Mouse (Mus musculus) midbrain, postnatal 0 days (tissue): ENCODE measurements at regions not wholly inside any gene's neighbourhood (a gene's known extent, or its start where the extent isn't known, plus 50 kb on each side); places are given as distances from the start of the nearest gene placed in this dataset.
"Not testable (repeated sequence)": the region's sequence is repeated elsewhere in the genome, so short reads cannot be mapped to it uniquely, and the experiment has no call there.

Experiments used
- ATAC-seq: fragments of 200-750 bp; cut with Nextera tagmentation; 2 replicates; pipeline ENCODE4 v1.8.0; 2017; ENCODE audit warnings: moderate number of reproducible peaks, mild to moderate bottlenecking, moderate TSS enrichment, moderate library complexity; ENCODE audit not compliant: low FRiP score
- DNase-seq: peaks from one replicate; pipeline ENCODE4 v3.0.0-alpha.2; 2015; ENCODE audit warnings: low spot score
- H3K27ac ChIP-seq: fragments of 300-500 bp; sonication (generic); 2 replicates; pipeline ENCODE4 v1.5.1; 2014; ENCODE audit warnings: low read depth, mild to moderate bottlenecking, low read length, mixed read lengths
- H3K27me3 ChIP-seq: fragments of 300-500 bp; sonication (generic); 2 replicates; pipeline ENCODE4 v1.6.1; 2014; ENCODE audit warnings: low read length, control low read depth, mixed read lengths; ENCODE audit not compliant: insufficient read depth
- H3K36me3 ChIP-seq: fragments of 300-500 bp; sonication (generic); 2 replicates; pipeline ENCODE4 v1.6.1; 2014; ENCODE audit warnings: low read length, control low read depth, mixed read lengths; ENCODE audit not compliant: insufficient read depth
- H3K4me1 ChIP-seq: fragments of 300-500 bp; sonication (generic); 2 replicates; pipeline ENCODE4 v1.6.1; 2014; ENCODE audit warnings: mild to moderate bottlenecking, control low read depth, antibody characterized with exemption, low read length, mixed read lengths; ENCODE audit not compliant: insufficient read depth
- H3K4me2 ChIP-seq: fragments of 300-500 bp; sonication (generic); 2 replicates; pipeline ENCODE4 v1.6.1; 2014; ENCODE audit warnings: low read depth, mild to moderate bottlenecking, low read length, mixed read lengths; ENCODE audit not compliant: poor library complexity, severe bottlenecking
- H3K4me3 ChIP-seq: fragments of 300-500 bp; sonication (generic); 2 replicates; pipeline ENCODE4 v1.5.1; 2014; ENCODE audit warnings: low read depth, mild to moderate bottlenecking, low read length, moderate library complexity
- H3K9ac ChIP-seq: fragments of 300-500 bp; sonication (generic); replicated peaks from 2 replicates; pipeline ENCODE4 v1.6.1; 2014; ENCODE audit warnings: mild to moderate bottlenecking, low read length, moderate library complexity, mixed read lengths; ENCODE audit not compliant: poor library complexity, severe bottlenecking
- H3K9me3 ChIP-seq: fragments of 300-500 bp; sonication (generic); 2 replicates; pipeline ENCODE4 v1.6.1; 2016; ENCODE audit warnings: low read length, control low read depth
- CTCF ChIP-seq: IDR thresholded peaks from 2 replicates; pipeline ENCODE4 v1.5.1; 2016; ENCODE audit warnings: antibody characterized with exemption, mild to moderate bottlenecking
- WGBS: fragments of 180-500 bp; shearing (Covaris S2); extraction: QIAGEN DNeasy Blood & Tissue Kit; methylation state at CpG from one replicate; pipeline ENCODE4 v1.1.7; 2014; 5-methylcytosine and 5-hydroxymethylcytosine counted together

DNA sequence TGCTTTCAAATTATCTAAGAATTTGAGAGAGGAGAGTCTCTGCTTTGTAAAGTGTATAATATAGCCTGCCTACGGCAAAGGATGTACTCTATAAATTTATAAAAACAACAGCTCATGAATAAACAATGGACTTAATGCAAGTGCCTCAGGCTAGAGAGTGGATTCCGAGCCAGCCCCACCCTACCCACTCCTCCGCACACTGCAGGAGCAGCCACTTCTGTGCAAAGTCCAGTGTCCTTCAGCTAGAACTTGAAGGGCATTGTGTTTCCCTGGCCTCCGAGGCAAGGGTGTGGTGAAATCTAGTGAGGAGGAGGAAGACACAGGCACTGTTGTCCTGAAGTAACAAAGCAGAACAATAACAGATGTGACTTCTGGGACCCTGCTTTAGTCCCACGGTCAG, 98.4 kb upstream of the Arl4c start:
- no peak for DNase-seq
- 37% methylated on average over 5 of the region's 5 CpGs for WGBS
- no peak overlapping the region for H3K4me2 ChIP-seq
- no peak overlapping the region for H3K27ac ChIP-seq
- H3K9ac ChIP-seq = no peak overlapping the region
- no peaks in the 10 kb centered on the region for H3K27me3 ChIP-seq
- H3K9me3 ChIP-seq = no peaks in the 10 kb centered on the region
- no peak for TF ChIP-seq CTCF
- no peaks in the 10 kb centered on the region for H3K36me3 ChIP-seq
- ATAC-seq = no peak
- no peaks in the 10 kb centered on the region for H3K4me1 ChIP-seq
- no peak overlapping the region for H3K4me3 ChIP-seq

DNA sequence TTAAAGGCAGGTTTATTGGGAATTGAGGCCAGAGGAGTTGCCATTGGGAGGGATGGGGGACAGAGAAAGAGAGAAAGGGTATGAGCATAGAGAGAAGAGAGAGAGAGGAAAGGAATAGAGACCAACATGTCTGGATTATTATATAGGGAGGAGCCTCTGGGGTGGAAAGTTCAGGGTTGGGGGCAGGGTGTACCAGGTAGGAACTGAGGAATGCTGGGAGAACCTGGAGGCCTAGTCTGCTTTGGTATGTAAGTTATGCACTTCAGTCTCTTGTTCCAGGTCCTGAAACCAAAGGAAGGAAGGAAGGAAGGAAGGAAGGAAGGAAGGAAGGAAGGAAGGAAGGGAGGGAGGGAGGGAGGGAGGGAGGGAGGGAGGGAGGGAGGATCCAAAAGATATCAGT, 99.1 kb upstream of the Arl4c start:
- not testable (repeated sequence) for H3K9ac ChIP-seq, H3K4me2 ChIP-seq, H3K9me3 ChIP-seq, ATAC-seq, H3K4me3 ChIP-seq, H3K27me3 ChIP-seq, DNase-seq, H3K27ac ChIP-seq, H3K36me3 ChIP-seq, H3K4me1 ChIP-seq

DNA sequence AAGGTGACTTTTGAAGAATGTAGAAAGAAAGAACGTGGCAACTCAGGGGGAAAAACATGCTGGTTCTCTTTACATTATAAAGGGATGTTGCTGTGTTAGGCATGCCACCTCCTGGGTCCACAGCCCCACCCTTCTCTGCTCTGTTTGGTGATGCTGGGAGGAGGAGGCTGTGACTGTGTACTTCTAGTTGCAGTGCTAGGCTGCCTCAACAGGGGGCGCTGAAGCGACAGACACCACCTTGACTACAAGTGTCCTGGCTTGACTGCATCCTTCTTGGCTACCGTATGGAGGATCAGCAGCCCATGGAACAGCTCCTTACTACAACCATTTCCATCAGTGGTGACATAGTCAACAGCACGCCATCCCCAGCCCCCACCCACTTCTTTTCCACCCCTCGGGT, 104.9 kb upstream of the Arl4c start:
- H3K27me3 ChIP-seq = no peaks in the 10 kb centered on the region
- no peak overlapping the region for H3K27ac ChIP-seq
- no peaks in the 10 kb centered on the region for H3K9me3 ChIP-seq
- H3K4me1 ChIP-seq = no peaks in the 10 kb centered on the region
- no peaks in the 10 kb centered on the region for H3K36me3 ChIP-seq
- ATAC-seq = no peak
- no peak overlapping the region for H3K4me3 ChIP-seq
- WGBS = 55% methylated on average over 6 of the region's 6 CpGs
- no peak overlapping the region for H3K9ac ChIP-seq
- no peak overlapping the region for H3K4me2 ChIP-seq
- TF ChIP-seq CTCF = peak; percentile 44
- no peak for DNase-seq

DNA sequence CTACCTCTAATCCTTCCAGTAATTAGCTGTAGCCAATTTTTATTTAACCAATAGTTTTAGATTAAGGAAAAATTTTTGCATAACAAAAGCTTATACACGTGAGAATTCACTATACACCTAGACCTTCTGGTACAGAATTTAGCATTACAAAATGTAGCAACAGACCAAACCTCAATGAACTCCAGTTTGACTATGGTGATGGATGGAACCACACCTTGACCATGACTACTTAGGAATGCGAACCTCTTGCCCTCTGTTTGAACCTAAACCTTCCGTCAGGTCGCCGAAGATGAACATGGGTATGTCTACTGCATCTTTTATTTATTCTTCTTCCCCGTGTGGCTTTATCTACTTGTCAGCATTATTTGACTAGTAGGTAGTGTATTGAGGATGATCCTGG, 105.9 kb upstream of the Arl4c start:
- H3K9me3 ChIP-seq = no peaks in the 10 kb centered on the region
- no peak for DNase-seq
- no peak overlapping the region for H3K4me2 ChIP-seq
- no peaks in the 10 kb centered on the region for H3K36me3 ChIP-seq
- no peak for TF ChIP-seq CTCF
- H3K4me3 ChIP-seq = no peak overlapping the region
- ATAC-seq = no peak
- no peak overlapping the region for H3K27ac ChIP-seq
- H3K4me1 ChIP-seq = no peaks in the 10 kb centered on the region
- 87% methylated on average over 6 of the region's 6 CpGs for WGBS
- H3K9ac ChIP-seq = no peak overlapping the region
- no peaks in the 10 kb centered on the region for H3K27me3 ChIP-seq

DNA sequence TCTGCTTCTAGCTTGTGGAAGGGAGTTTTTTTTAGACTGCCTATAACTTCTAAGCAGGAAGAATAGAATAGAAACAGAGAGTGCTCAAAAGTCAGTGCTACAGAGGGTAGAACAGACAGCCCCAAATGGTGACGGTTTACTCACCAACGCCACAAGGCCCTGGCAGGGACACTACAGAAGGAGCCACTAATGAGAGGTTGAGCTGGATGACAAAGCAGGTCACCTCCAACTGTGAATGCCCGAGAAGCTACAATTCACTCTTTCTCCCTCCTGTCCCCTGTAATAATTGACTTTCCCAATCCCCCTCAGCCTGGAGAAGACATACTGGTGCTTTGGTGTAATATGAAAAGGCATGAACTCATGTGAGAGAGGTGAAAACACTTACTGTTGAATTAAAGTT, 106.5 kb upstream of the Arl4c start:
- DNase-seq (no peak), ATAC-seq (no peak)
- H3K4me1 ChIP-seq = 0 out of 2 replicates have a peak, but pooled peaks cover 4% of the 10 kb centered on the region
- H3K9ac ChIP-seq = no peak overlapping the region
- WGBS = 55% methylated on average over 3 of the region's 3 CpGs
- H3K4me3 ChIP-seq = no peak overlapping the region
- H3K4me2 ChIP-seq = no peak overlapping the region
- no peaks in the 10 kb centered on the region for H3K9me3 ChIP-seq
- H3K27ac ChIP-seq = no peak overlapping the region
- H3K27me3 ChIP-seq = no peaks in the 10 kb centered on the region
- no peak for TF ChIP-seq CTCF
- H3K36me3 ChIP-seq = no peaks in the 10 kb centered on the region

DNA sequence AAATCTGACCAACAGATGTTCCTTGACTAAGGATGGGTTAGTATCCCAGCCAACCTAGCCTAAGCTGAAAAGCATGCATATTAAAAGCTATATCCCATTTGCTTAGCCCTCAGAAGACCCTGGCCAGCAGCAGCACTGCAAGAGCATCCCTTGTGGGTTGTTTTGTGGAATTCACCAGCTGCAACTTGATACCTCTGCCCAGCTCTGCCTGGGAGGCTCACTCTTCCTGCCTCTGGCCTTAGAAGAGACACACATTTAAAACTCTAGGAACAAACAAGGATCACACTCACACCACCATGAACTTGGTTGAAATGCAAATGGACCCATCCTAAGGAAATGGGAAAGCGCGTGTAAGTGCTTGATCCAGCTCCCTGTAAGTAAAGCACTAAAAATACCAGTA, 107.7 kb upstream of the Arl4c start:
- Histone ChIP-seq H3K9me3 (no peaks in the 10 kb centered on the region), H3K4me1 (0 out of 2 replicates have a peak, but pooled peaks cover 4% of the 10 kb centered on the region), H3K9ac (no peak overlapping the region), H3K27me3 (no peaks in the 10 kb centered on the region), H3K36me3 (no peaks in the 10 kb centered on the region), H3K4me2 (no peak overlapping the region), H3K4me3 (no peak overlapping the region), H3K27ac (no peak overlapping the region)
- no peak for ATAC-seq
- DNase-seq = no peak
- no peak for TF ChIP-seq CTCF
- WGBS = 63% methylated on average over 2 of the region's 2 CpGs

DNA sequence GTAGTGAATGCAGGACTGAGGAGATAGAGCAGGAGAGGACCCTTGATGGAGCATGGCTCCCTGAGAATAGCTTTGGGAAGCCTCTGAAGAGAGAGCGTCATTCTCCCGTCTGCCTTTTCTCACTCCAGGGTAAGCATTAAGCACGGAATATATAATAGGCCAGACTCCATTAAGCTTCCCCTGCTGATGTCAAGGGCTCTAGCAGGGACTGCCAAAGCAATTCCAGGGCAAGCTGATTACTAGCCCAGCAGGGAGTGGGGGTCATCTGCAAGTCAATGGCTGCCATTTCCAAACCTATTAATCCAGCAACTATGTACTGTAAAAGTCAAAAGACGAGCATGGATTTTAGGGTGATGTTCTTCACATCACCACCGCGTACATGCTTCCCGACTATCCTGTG, 111.2 kb upstream of the Arl4c start:
- no peak overlapping the region for H3K9ac ChIP-seq
- no peak for ATAC-seq
- WGBS = 36% methylated on average over 7 of the region's 7 CpGs

More for the DNA sequence above, 111.2 kb upstream of the Arl4c start:
- Histone ChIP-seq H3K4me1 (0 out of 2 replicates have a peak, but pooled peaks cover 4% of the 10 kb centered on the region), H3K36me3 (no peaks in the 10 kb centered on the region), H3K4me3 (no peak overlapping the region), H3K4me2 (no peak overlapping the region), H3K9me3 (no peaks in the 10 kb centered on the region), H3K27ac (no peak overlapping the region), H3K27me3 (no peaks in the 10 kb centered on the region)
- peak; percentile 25 for DNase-seq
- TF ChIP-seq CTCF = no peak
